Mouse (Mus musculus): ENCODE measurements around the gene Gja8.

Gja8 gene

DNA sequence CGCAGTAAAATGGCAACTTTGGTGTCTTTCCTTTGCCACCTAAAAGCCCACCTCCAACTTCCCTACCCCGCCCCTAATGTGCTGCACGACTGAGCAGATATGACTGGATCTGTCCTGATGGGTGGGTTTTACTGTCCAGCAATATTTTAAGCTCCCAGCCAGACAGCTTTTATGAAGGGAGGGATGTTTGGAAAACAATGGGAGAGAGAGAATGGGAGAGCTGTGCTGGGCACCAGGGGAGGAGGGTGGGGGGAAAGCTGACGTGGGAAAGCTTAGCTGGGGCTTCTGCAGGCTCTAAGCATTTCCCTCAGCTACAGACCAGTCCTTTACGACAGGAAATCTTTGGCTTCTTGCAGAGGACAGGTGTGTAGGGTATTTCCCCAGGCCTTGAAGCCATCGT, at the start of gene Gja8:
Gja8 (minus strand) TSS at position 101 of the 400 bp plus-strand sequence.
- DNase-seq (ENCODE audit: low read depth, low spot score) = no peak

DNA sequence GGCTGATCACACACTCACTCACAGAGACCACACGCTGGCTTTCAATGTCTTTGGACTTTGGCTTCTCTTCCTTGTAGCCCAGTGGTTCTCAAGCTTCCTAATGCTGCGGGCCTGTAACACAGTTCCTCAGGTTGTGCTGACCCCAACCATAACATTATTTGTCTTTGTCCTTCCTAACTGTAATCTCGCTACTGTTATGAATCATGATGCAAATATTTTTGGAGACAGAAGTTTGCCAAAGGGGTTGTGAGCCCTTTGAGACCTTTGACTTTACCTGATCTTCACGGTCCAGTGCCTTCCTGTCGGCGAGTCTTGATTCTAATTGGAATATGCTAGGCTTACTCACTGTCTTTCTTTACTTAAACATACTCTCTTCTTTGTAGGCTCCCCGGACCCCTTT, 48.6 kb upstream of the Gja8 start:
- peak; percentile 39 for DNase-seq (ENCODE audit: low read depth, low spot score)

DNA sequence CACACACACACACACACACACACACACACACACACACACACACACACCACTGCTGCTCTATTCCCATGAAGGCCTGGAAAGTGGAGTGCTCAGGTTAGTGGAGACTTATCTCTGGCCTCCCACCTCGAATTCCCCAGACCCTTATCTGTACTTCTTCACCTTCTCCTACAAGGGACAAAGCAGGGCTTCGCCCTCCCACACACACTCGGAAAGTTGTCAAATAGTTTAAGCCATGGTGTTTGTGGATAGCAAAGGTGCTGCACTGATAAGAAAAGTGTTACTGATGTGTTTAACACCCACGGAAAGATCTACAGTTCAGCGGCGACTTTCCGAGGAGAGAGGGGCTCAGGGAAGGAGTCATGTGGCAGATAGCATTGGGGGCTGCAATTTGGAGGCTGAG, 45.2 kb upstream of the Gja8 start:
- no peak for DNase-seq (ENCODE audit: low read depth, low spot score)

DNA sequence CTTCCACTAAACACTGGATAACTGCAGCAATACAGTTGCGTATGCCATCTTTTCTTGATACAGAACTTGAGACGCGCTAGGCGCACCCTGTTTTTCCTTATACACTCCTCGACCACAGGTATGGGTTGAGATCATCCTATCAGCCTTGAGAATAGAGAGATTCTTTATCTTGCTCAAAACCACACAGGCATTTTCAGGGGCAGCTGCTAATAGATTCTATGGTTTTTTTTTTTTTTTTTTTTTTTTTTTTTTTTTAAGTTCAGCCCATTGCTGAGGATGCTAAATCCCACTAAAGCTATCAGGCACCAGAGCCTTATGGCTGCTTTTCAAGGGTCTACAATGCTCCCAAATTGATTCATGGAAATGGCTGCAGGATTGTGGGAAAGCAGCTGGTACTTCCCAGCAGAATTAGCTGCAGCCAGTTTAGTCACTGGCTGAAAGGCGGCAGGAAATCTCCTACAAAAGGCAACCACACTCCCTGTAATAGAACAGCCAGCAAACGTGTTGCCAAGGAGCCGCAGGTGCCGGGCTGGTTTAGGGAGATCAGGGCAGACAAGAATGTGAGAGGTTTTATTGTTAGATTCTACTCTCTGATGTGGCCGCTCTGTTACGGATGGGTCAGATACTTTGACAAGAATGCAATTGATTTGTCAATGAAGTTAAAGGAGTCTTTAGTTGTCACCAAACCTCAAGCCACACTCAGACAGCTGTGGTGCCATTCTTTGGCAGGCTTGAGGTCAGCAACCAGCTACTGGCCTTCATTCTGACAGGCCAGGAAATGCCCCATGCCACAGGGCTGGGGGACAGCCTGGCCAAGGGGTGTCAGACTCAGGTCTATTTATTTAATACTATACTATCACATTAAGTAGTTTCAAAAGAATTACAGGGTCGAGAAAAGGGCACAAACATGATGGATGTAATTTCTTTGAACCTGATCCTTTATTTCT, 37.5 kb upstream of the Gja8 start:
- DNase-seq (ENCODE audit: low read depth, low spot score) = no peak

DNA sequence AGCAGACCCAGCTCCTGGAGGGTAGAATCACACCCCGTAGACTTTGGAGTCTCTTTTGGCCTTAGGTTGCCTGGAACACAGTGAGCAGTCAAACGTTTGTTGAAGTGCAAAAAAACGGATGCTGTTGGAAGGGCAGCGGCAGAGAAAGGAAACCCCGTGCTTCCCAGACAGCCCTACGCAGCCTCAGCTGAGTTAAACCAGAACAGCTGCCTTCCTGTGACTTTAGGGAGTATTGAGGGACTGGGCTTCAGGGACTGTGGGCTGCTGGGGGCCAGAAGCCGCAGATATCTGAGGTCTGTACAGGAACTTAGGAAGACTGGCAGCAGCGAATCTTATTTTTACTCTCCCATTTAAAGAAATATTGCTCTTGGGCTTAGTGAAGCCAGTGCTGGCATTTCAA, 34.8 kb upstream of the Gja8 start:
- DNase-seq (ENCODE audit: low read depth, low spot score) = no peak

DNA sequence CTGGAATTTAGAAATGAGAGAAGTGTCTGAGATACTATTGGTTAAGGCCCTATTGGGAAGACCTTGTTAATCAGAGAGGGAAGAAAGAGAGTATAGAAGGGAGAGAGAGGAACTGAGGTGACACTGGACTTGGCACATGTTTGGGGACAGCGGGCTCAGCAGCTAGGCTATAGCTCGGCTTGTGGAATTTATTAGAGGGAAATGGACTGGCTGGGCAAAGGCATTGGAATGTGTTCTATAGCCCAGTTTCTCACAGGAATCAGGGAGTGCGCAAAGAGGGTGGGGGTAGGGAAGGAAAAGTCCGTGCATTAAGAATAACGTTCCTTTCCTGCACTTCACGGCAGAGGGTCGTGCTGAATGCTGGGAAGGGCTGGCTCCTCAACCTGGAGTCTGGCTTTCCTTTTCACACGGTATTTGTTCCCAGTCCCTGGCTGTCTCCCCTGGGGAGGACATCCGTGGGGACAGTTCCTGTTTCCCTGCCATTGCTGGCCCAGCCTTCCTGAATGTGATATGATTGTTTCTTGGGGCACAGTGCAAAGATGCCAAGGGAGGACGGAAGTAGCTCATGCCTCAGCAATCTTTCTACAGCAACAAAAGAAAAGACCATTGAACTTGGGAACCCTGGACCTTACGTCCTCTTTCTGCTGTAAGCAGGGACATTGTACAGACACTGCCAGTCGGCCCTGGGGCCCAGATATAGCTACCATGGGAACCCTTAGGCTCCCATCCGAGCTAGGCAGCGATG, 27.8 kb upstream of the Gja8 start:
- no peak for DNase-seq (ENCODE audit: low read depth, low spot score)

DNA sequence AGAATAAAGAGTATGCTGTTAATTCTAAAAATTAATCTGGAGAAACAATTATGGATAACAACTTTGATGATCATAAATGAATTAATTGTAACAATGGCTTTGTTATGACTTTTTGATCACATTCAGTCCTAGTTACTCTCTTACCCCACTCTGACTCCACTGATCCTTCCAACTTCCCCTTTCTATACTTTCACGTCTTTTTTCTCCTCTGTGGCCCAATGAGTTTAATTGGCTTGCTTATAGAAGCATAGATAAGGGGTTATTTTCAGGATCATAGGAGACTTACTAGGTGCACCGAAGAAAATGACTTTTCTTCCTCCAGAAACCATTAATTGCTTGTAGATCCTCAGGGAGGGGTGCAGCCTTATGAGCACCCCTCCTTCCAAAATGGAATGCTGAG, 16.9 kb upstream of the Gja8 start:
- peak; percentile 20 for DNase-seq (ENCODE audit: low read depth, low spot score)

DNA sequence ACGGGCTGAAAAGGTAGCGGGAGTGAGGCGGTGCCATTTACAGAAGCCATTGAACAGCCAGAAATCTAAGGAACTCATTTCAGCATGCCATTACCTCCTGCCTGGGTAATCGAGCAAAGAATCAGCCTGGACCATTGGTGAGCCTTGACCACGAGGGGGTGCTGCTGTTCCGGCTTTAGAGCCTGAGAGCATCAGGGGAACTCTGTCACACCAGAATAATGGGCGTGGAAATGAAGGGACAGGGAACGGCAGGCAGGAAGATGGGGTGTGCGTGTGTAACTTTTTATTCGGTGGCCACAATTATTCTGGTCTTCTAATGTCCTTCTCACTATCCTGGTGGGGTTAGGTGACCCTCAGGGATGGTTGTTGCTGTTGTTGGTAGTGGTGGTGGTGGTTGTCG, 12.9 kb upstream of the Gja8 start:
- peak; percentile 71 for DNase-seq (ENCODE audit: low read depth, low spot score)

DNA sequence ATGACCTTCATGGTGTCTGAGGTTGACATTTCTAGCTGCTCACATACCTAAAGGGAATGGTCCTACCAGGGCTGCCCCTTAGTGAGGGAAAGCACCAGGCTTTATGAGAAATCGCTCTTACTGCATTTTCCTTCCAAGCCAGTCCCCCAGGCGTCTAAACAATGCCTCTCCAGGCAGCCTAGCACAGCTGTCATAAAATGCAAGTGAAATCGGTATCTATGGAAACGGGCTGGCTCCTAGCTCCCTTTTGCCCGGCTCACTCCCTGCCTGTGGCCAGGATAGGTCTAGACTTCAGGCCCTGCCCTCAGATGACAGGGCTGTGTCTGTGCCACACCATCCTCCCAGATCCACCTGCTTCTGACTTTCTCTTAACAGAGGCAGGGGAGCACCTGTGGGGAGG, 11.8 kb upstream of the Gja8 start:
- DNase-seq (ENCODE audit: low read depth, low spot score) = no peak

DNA sequence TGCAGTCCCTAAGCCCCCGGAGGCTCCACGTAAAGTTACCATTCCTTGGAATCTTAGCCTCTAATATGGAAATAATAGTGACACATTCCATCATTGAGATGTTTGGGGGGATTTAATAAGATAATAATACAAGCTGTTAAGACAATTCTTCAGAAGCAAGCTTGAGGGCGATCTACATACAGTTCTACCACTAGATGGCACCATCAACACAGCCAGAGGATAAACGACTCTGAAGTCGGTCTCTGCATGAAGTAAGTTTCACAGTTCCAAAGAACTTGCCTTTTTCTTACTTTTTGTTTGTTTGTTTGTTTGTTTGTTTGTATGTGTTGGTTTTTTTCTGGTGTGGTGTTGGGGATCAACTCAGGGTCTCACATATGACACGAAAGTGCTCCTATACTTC, 10.4 kb upstream of the Gja8 start:
- peak; percentile 75 for DNase-seq (ENCODE audit: low read depth, low spot score)

DNA sequence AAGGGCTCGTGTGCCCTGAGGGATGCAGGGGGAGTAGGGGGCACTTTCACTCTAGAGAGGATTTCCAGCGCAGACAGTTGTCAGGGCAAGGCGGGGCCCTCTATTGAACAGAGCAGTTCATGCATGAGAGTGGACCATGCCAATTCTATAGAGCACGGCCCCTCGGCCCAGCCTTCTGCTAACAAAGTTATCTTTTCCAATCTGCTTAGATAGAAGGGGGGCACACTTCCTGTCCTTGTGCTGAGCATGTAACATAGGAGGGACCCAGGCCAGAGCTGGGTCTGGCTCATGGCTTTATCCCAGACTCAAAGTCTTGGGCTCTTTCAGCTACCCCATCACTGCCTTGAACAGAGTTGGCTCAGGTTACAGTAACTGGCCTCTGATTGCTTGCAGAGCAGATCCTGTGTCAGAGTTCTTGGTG, 5.5 kb upstream of the Gja8 start:
- DNase-seq (ENCODE audit: low read depth, low spot score) = no peak

DNA sequence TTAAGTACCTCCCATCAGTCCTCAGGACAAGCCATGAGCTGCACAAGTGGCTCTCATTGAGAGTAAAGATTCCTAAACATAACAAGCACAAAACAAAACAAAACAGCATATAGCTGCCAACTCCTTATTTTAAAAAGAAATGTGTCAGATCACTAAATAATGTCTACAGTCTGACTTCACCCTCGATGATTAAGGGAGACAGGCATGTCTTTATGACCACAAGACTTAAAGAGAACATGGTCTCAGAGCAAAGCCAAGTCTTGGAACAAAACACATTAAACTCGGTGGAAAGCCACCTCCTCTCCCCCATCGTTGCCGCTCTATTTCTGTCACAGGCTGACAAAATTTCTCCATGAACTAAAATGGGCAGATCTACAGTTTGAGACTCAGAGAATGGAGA, 1.2 kb downstream of the Gja8 start:
- no peak for DNase-seq (ENCODE audit: low read depth, low spot score)

DNA sequence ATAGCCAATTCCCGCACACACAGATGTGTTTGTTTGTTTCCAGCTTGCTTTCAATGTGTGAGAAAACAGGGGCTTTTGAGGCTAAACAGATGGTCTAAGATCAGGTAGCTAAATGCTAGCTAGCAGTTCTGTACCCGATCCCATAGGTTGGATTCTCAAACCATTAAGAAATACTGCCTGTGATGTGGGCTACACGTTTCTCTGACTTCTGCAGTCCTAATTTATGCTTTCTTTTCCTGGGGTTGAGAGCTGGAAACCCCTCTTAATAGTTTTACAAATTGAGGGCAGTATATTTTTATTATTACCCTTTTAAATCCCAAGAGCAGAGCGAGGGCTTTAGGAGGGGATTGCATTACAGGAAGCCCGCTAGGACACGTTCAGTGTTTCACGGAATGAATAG, 4.8 kb downstream of the Gja8 start:
- DNase-seq (ENCODE audit: low read depth, low spot score) = no peak

DNA sequence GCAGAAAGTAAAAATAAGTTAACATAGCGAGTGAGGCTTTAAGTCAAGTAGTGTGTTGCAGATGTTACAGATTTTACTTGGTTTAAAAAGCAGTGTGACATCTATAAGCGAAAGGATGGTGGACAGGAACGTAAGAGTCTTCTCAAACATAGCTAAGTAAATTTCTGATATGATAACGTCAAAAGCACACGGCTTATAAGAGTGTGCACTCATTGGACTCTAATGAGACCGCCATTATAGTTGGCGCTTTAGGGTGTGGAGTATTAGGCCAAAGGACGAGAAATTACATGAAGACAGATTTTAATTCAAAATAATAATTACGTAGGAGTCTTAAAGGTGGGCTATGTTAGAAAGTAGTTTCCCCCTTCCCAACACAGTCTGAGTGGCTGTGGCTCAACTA, 20.2 kb downstream of the Gja8 start:
- DNase-seq (ENCODE audit: low read depth, low spot score) = no peak

DNA sequence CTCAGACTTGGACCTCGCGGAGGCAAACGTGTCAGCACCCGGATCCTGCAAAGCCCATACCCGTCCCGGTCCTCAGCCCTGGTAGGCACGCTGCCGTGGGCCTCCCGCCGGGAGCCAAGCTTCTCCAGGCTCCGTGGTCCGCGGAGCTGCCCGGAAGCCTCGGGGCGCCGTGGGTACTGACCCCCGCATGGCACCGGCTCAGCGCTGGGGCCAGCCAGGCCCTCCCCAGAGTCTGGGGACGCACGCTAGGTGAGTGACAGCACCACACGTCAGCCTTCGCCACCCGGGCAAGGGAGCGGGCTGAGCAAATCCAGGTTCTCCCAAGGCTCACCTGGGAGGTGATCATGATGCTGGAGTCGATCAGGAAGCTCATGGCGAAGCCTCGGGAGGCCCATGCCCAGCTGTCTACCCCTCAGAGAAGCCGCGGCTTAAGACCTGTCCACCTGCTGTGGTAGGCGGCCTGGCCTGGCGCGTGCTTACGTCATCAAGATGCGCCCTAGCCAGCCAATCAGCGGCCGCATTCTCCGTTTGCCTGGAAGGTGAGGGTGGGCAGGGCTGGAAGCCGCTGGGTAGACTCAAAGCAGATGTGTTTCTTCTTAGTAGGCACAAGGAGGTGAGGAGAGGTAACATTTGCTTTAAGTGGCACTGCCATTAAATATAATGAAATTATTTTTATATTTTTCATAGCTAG, 20.8 kb downstream of the Gja8 start, which contains the start of gene Gpr89:
Gpr89 (minus strand) TSS at position 496 of the 691 bp plus-strand sequence.
- DNase-seq (ENCODE audit: low read depth, low spot score) = peak; percentile 95

DNA sequence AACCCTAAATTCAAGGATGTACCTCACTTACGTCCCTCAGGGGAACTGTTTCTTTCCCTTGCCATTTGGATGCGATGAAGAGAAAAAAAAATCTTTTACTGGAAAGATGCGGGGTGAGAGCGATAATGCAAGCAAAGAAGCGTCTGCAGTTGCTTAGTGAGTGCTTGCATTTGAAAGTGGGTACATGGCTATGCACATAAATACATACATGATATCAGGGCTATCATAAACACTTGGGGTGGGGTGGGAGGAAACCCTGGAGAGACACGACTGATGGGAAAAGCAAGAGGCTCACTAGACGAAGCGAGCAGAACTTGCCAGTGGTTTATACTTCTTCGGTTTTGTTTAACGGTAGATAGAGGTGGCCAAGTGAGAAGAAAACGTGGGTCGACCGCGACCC, 21.4 kb downstream of the Gja8 start, which contains the start of gene Gja5:
Gja5 (plus strand) TSS at position 301 of the 400 bp plus-strand sequence.
- DNase-seq (ENCODE audit: low read depth, low spot score) = no peak

DNA sequence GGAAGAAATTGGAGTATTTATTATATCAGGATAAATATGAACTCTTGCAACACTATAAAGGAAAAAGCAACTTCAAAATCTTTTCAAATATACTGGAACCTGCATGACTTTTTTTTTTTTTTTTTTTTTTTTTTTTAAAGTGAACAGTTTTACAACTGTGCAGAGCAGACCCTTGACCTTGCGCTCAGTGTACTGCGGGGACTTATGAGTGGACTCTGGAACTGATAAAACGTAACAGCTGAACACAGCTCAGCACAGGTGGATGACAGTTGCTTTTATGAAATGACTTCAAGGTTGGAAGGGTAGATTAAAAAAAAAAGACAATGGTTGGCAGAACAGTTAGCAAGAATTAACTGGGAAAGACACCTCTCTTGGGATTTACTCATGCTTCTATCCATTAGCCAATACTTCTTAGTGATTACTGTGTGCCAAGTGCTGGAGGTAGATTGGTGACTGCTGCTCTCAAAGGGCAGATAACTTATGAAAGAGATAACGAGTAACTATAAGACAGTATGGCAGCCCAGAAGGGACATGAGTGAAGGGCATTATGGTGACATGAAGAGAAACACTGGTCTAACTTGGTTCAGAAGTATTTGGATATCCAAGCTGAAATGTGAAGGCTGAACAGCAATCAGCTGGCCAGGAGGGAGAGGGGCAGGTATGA, 23.4 kb downstream of the Gja8 start:
- no peak for DNase-seq (ENCODE audit: low read depth, low spot score)

DNA sequence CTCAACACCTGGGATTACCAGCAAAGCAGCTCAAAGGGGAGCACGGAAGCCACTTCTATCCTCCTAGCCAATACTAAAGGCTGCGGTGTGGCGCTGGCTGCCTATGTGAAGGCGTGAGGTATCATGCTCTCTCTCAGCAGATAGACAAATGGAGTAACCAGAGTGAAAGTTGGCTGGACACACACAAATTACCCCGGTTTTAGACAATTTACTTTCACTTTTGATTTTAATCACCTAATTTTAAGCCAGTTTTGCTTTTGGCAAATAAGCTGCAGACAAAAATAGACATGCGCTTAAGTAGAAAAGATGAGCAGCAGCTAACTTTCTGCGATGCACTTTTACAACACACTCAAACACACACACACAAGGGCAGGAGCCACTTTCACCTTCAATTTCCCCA, 42.1 kb downstream of the Gja8 start:
- DNase-seq (ENCODE audit: low read depth, low spot score) = peak; percentile 56

DNA sequence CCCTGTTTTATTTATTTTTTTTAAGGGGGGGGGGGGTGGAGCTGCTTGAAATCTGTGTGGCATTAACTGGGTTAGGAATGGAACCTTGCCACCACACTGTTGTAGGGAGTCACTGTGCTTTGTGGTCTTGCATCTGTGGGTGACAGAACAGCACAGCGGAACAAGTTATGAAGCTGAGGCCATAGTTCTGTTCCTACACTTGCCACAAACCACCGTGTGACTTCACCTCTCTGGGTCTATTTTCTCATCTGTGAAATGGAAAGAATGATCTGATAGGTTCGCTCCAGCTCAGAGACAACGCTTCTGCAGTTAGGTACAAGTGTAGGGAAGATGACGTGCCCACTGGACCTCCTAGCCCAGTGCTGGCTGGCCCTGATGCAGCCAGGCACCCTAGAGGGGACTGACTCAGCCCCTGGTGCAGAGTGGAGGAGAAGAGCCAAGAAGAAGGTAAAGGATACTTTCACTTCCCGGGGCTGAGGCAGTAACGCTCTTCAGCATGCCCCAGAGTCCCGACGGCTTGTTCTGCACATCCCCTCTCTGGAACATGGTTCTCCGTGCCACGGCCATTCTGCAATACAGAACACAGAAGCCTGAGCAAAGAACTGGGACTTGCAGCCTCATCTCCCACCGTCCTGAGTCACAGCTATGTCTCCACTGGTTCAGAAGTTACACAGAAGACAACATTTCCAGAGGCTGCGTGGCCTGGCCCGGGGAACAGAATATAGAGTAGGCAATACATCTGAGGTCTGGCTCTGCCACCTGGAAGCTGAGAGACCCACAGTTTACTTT, 43.6 kb downstream of the Gja8 start:
- DNase-seq (ENCODE audit: low read depth, low spot score) = no peak

DNA sequence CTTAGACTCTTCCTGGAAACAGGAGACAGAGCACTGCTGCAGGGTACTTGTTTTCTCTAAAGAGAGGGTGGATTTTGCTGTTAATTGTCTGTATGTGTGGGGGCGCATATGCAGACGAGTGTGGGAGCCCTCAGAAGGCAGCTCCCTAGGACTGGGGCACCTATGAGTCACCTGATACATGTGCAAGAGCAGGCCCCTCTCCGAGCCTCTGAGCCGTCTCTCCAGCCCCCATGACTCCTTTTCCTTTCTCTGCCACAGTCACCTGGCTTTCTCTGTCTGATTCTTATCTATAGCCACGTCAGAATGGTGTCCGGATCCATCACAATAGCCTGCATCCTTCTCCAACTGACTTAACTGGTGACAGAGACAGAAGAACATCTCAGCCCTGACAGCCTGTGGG, 44.3 kb downstream of the Gja8 start:
- no peak for DNase-seq (ENCODE audit: low read depth, low spot score)

DNA sequence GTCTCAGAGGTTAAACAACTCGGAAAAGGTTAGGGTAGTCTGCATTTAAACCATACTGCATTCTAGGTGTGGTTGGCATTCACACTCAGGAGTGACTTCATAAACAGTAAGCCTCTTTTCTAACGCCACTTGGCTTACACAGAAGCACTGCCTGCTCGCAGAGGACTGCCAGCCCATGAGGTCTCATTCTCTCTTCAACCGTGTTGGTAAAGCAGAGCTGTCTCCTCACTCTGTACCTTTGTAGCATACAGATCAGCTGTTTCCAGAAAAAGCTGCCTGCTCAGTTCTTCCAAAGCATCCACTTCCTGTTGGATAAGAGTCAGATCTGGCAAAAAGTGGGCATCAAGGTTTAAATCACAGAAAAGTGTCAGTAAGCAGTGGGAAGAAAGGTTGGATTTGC, 45.4 kb downstream of the Gja8 start:
- DNase-seq (ENCODE audit: low read depth, low spot score) = no peak

Measured in A20 (cell line).